Mouse (Mus musculus): ENCODE measurements around the gene Nkx6-2. TPM values are rescaled to one million over a fixed set of nuclear protein-coding genes. Genes with fewer than 3 reads are reported as not detected.

The Nkx6-2 gene
- polyA plus RNA-seq, 2 experiments, result not detected

- no peak for TF ChIP-seq CTCF (IDR thresholded peaks at IDR 0.05; ENCODE audit: low read depth)
- TF ChIP-seq EP300 (IDR thresholded peaks at IDR 0.05; ENCODE audit: low read depth), result no peak
- Histone ChIP-seq H3K9me3 (ENCODE audit: control insufficient read depth, low read length) (no peaks in the 10 kb centered on the region), H3K27ac (no peak overlapping the region), H3K36me3 (replicated peaks; ENCODE audit: control insufficient read depth, insufficient read depth, low read depth) (no peaks in the 10 kb centered on the region), H3K4me1 (replicated peaks; ENCODE audit: control insufficient read depth in 2 of 2, insufficient read depth in 2 of 2, low read length in 1 of 2) (no peaks in the 10 kb centered on the region), H3K9ac (replicated peaks) (no peak overlapping the region), H3K27me3 (ENCODE audit: control insufficient read depth, insufficient read depth, low read length) (peaks cover 70% of the 10 kb centered on the region), H3K4me3 (ENCODE audit: insufficient read depth in 1 of 2, low read depth in 2 of 2, low read length in 2 of 2) (no peak overlapping the region), H3K4me2 (ENCODE audit: low read depth) (no peak overlapping the region)
- DNase-seq (ENCODE audit: low read depth in 3 of 3, low spot score in 3 of 3), result no peak
- no peak for ATAC-seq (ENCODE audit: insufficient read depth)
- 3% methylated on average over 78 of the region's 78 CpGs for WGBS (ENCODE audit: insufficient replicate concordance)
Measured at GRCm38 (mm10) chr7:139580851-139581775, 1.5 kb downstream of the Nkx6-2 start.

- WGBS (ENCODE audit: insufficient replicate concordance), result 69% methylated on average over 21 of the region's 21 CpGs
- Histone ChIP-seq H3K27me3 (ENCODE audit: control insufficient read depth, insufficient read depth, low read length) (peaks cover 53% of the 10 kb centered on the region), H3K36me3 (replicated peaks; ENCODE audit: control insufficient read depth, insufficient read depth, low read depth) (no peaks in the 10 kb centered on the region), H3K27ac (no peak overlapping the region), H3K9ac (replicated peaks) (no peak overlapping the region), H3K4me1 (replicated peaks; ENCODE audit: control insufficient read depth in 2 of 2, insufficient read depth in 2 of 2, low read length in 1 of 2) (no peaks in the 10 kb centered on the region), H3K4me2 (ENCODE audit: low read depth) (no peak overlapping the region), H3K4me3 (ENCODE audit: insufficient read depth in 1 of 2, low read depth in 2 of 2, low read length in 2 of 2) (no peak overlapping the region), H3K9me3 (ENCODE audit: control insufficient read depth, low read length) (no peaks in the 10 kb centered on the region)
- ATAC-seq (ENCODE audit: insufficient read depth), result no peak
- TF ChIP-seq EP300 (IDR thresholded peaks at IDR 0.05; ENCODE audit: low read depth), result no peak
- no peak for TF ChIP-seq CTCF (IDR thresholded peaks at IDR 0.05; ENCODE audit: low read depth)
- no peak for DNase-seq (ENCODE audit: low read depth in 3 of 3, low spot score in 3 of 3)
Measured at GRCm38 (mm10) chr7:139579261-139579905, 3.2 kb downstream of the Nkx6-2 start.

- peaks cover 21% of the 10 kb centered on the region for H3K27me3 ChIP-seq (ENCODE audit: control insufficient read depth, insufficient read depth, low read length)
- no peak overlapping the region for H3K4me2 ChIP-seq (ENCODE audit: low read depth)
- DNase-seq (ENCODE audit: low read depth in 3 of 3, low spot score in 3 of 3), result no peak
- no peak overlapping the region for H3K4me3 ChIP-seq (ENCODE audit: insufficient read depth in 1 of 2, low read depth in 2 of 2, low read length in 2 of 2)
- 54% methylated on average over 16 of the region's 16 CpGs for WGBS (ENCODE audit: insufficient replicate concordance)
- peak; percentile 37 for ATAC-seq (ENCODE audit: insufficient read depth)
- H3K27ac ChIP-seq, result no peak overlapping the region
- no peaks in the 10 kb centered on the region for H3K9me3 ChIP-seq (ENCODE audit: control insufficient read depth, low read length)
- H3K4me1 ChIP-seq (replicated peaks; ENCODE audit: control insufficient read depth in 2 of 2, insufficient read depth in 2 of 2, low read length in 1 of 2), result no peaks in the 10 kb centered on the region
- no peak overlapping the region for H3K9ac ChIP-seq (replicated peaks)
- H3K36me3 ChIP-seq (replicated peaks; ENCODE audit: control insufficient read depth, insufficient read depth, low read depth), result no peaks in the 10 kb centered on the region
- TF ChIP-seq EP300 (IDR thresholded peaks at IDR 0.05; ENCODE audit: low read depth) (no peak), CTCF (IDR thresholded peaks at IDR 0.05; ENCODE audit: low read depth) (no peak)
Measured at GRCm38 (mm10) chr7:139576064-139576686, 6.4 kb downstream of the Nkx6-2 start.

GRCm38 (mm10) chr7:139572665-139573064 is 9.9 kb downstream of the Nkx6-2 start:
- no peak overlapping the region for H3K4me2 ChIP-seq (ENCODE audit: low read depth)
- no peaks in the 10 kb centered on the region for H3K4me1 ChIP-seq (replicated peaks; ENCODE audit: control insufficient read depth in 2 of 2, insufficient read depth in 2 of 2, low read length in 1 of 2)
- ATAC-seq (ENCODE audit: insufficient read depth), result no peak
- 42% methylated on average over 3 of the region's 3 CpGs for WGBS (ENCODE audit: insufficient replicate concordance)
- no peak overlapping the region for H3K27ac ChIP-seq
- no peak overlapping the region for H3K9ac ChIP-seq (replicated peaks)
- no peaks in the 10 kb centered on the region for H3K27me3 ChIP-seq (ENCODE audit: control insufficient read depth, insufficient read depth, low read length)
- TF ChIP-seq CTCF (IDR thresholded peaks at IDR 0.05; ENCODE audit: low read depth), result no peak
- H3K9me3 ChIP-seq (ENCODE audit: control insufficient read depth, low read length), result no peaks in the 10 kb centered on the region
- no peaks in the 10 kb centered on the region for H3K36me3 ChIP-seq (replicated peaks; ENCODE audit: control insufficient read depth, insufficient read depth, low read depth)
- DNase-seq (ENCODE audit: low read depth in 3 of 3, low spot score in 3 of 3), result no peak
- no peak overlapping the region for H3K4me3 ChIP-seq (ENCODE audit: insufficient read depth in 1 of 2, low read depth in 2 of 2, low read length in 2 of 2)

- ATAC-seq (ENCODE audit: insufficient read depth) (no peak), DNase-seq (ENCODE audit: low read depth in 3 of 3, low spot score in 3 of 3) (no peak)
- H3K27me3 ChIP-seq (ENCODE audit: control insufficient read depth, insufficient read depth, low read length), result no peaks in the 10 kb centered on the region
- no peak overlapping the region for H3K27ac ChIP-seq
- H3K9ac ChIP-seq (replicated peaks), result no peak overlapping the region
- TF ChIP-seq EP300 (IDR thresholded peaks at IDR 0.05; ENCODE audit: low read depth) (no peak), CTCF (IDR thresholded peaks at IDR 0.05; ENCODE audit: low read depth) (no peak)
- 77% methylated on average over 5 of the region's 5 CpGs for WGBS (ENCODE audit: insufficient replicate concordance)
- H3K9me3 ChIP-seq (ENCODE audit: control insufficient read depth, low read length), result no peaks in the 10 kb centered on the region
- H3K4me2 ChIP-seq (ENCODE audit: low read depth), result no peak overlapping the region
- H3K36me3 ChIP-seq (replicated peaks; ENCODE audit: control insufficient read depth, insufficient read depth, low read depth), result no peaks in the 10 kb centered on the region
- H3K4me1 ChIP-seq (replicated peaks; ENCODE audit: control insufficient read depth in 2 of 2, insufficient read depth in 2 of 2, low read length in 1 of 2), result no peaks in the 10 kb centered on the region
- no peak overlapping the region for H3K4me3 ChIP-seq (ENCODE audit: insufficient read depth in 1 of 2, low read depth in 2 of 2, low read length in 2 of 2)
Measured at GRCm38 (mm10) chr7:139570788-139571187, 11.8 kb downstream of the Nkx6-2 start.

Data from liver, embryonic 14.5 days (tissue).